Mouse (Mus musculus) forebrain, embryonic 16.5 days (tissue): Measurements from ENCODE around the gene Atxn1. TPM values are rescaled to one million over a fixed set of nuclear protein-coding genes. Genes with fewer than 3 reads are reported as not detected.

ENCODE experiments used
- ATAC-seq: fragments of 200-750 bp; cut with Nextera tagmentation; 2 replicates; pipeline ENCODE4 v1.8.0; 2017; ENCODE audit warnings: mild to moderate bottlenecking, moderate library complexity
- H3K27ac ChIP-seq: fragments of 300-500 bp; sonication (generic); 2 replicates; pipeline ENCODE4 v1.5.1; 2014; ENCODE audit warnings: low read length, control low read depth
- H3K27me3 ChIP-seq: fragments of 300-500 bp; sonication (generic); replicated peaks from 2 replicates; pipeline ENCODE4 v1.6.1; 2014; ENCODE audit warnings: low read length; ENCODE audit not compliant: control insufficient read depth, insufficient read depth
- H3K36me3 ChIP-seq: fragments of 300-500 bp; sonication (generic); 2 replicates; pipeline ENCODE4 v1.6.1; 2014; ENCODE audit not compliant: control insufficient read depth, insufficient read depth
- H3K4me1 ChIP-seq: fragments of 300-500 bp; sonication (generic); replicated peaks from 2 replicates; pipeline ENCODE4 v1.6.1; 2014; ENCODE audit warnings: low read length; ENCODE audit not compliant: control insufficient read depth, insufficient read depth
- H3K4me2 ChIP-seq: fragments of 300-500 bp; sonication (generic); 2 replicates; pipeline ENCODE4 v1.6.1; 2014; ENCODE audit warnings: mild to moderate bottlenecking, low read length, control low read depth
- H3K4me3 ChIP-seq: fragments of 300-500 bp; sonication (generic); replicated peaks from 2 replicates; pipeline ENCODE4 v1.5.1; 2014; ENCODE audit warnings: mild to moderate bottlenecking, low read length, control low read depth
- H3K9ac ChIP-seq: fragments of 300-500 bp; sonication (generic); replicated peaks from 2 replicates; pipeline ENCODE4 v1.6.1; 2014; ENCODE audit warnings: low read depth, low read length, control low read depth
- H3K9me3 ChIP-seq: fragments of 300-500 bp; sonication (generic); 2 replicates; pipeline ENCODE4 v1.6.1; 2016; ENCODE audit warnings: low read length; ENCODE audit not compliant: control insufficient read depth
- WGBS: fragments of 180-500 bp; shearing (Covaris S2); extraction: QIAGEN DNeasy Blood & Tissue Kit; methylation state at CpG from one replicate; pipeline ENCODE4 v1.1.7; 2014; 5-methylcytosine and 5-hydroxymethylcytosine counted together
- polyA plus RNA-seq: library from polyadenylated mRNA; unstranded; fragments of >200 nt; fragmentation: Nextera tagmentation; extraction: Ambion mirVana; gene quantifications from 2 replicates; pipeline ENCODE4 v1.2.1, GENCODE M21; 2015

Atxn1 gene
- polyA plus RNA-seq, 1 experiment from 2014 or later: 15.3 TPM

GRCm38 (mm10) chr13:45880543-45880845 lies 84.3 kb downstream of the Atxn1 start:
- no peak overlapping the region for H3K4me2 ChIP-seq

GRCm38 (mm10) chr13:45879746-45880542 lies 84.9 kb downstream of the Atxn1 start:
- H3K4me2 ChIP-seq: no peak overlapping the region
- H3K36me3 ChIP-seq: no peaks in the 10 kb centered on the region
- H3K4me1 ChIP-seq: peaks cover 13% of the 10 kb centered on the region
- no peaks in the 10 kb centered on the region for H3K9me3 ChIP-seq
- no peaks in the 10 kb centered on the region for H3K27me3 ChIP-seq
- no peak overlapping the region for H3K27ac ChIP-seq
- 62% methylated on average over 14 of the region's 14 CpGs for WGBS
- no peak overlapping the region for H3K4me3 ChIP-seq
- no peak overlapping the region for H3K9ac ChIP-seq
- no peak for ATAC-seq

More at GRCm38 (mm10) chr13:45880543-45880845, 84.3 kb downstream of the Atxn1 start:
- Histone ChIP-seq H3K4me3 (no peak overlapping the region), H3K27me3 (no peaks in the 10 kb centered on the region), H3K36me3 (no peaks in the 10 kb centered on the region), H3K9me3 (no peaks in the 10 kb centered on the region), H3K27ac (no peak overlapping the region), H3K4me1 (peaks cover 13% of the 10 kb centered on the region), H3K9ac (no peak overlapping the region)
- no peak for ATAC-seq
- WGBS: 85% methylated on average over 5 of the region's 5 CpGs

GRCm38 (mm10) chr13:45876939-45877338 lies 87.9 kb downstream of the Atxn1 start:
- 81% methylated on average over 5 of the region's 5 CpGs for WGBS
- no peaks in the 10 kb centered on the region for H3K27me3 ChIP-seq
- H3K4me2 ChIP-seq: no peak overlapping the region

GRCm38 (mm10) chr13:45876368-45876760 lies 88.4 kb downstream of the Atxn1 start:
- Histone ChIP-seq H3K9ac (no peak overlapping the region), H3K4me1 (peaks cover 13% of the 10 kb centered on the region)
- 92% methylated on average over 2 of the region's 2 CpGs for WGBS

More at GRCm38 (mm10) chr13:45876939-45877338, 87.9 kb downstream of the Atxn1 start:
- no peaks in the 10 kb centered on the region for H3K36me3 ChIP-seq
- no peak overlapping the region for H3K27ac ChIP-seq
- H3K9me3 ChIP-seq: no peaks in the 10 kb centered on the region
- H3K9ac ChIP-seq: no peak overlapping the region
- no peak for ATAC-seq
- H3K4me1 ChIP-seq: peaks cover 13% of the 10 kb centered on the region
- no peak overlapping the region for H3K4me3 ChIP-seq

GRCm38 (mm10) chr13:45875686-45876367 lies 89.0 kb downstream of the Atxn1 start:
- no peak overlapping the region for H3K4me3 ChIP-seq
- no peaks in the 10 kb centered on the region for H3K27me3 ChIP-seq
- WGBS: 47% methylated on average over 6 of the region's 6 CpGs
- no peak for ATAC-seq
- peaks cover 13% of the 10 kb centered on the region for H3K4me1 ChIP-seq
- H3K4me2 ChIP-seq: no peak overlapping the region
- H3K9ac ChIP-seq: no peak overlapping the region
- H3K27ac ChIP-seq: no peak overlapping the region
- no peaks in the 10 kb centered on the region for H3K36me3 ChIP-seq
- H3K9me3 ChIP-seq: no peaks in the 10 kb centered on the region

More at GRCm38 (mm10) chr13:45876368-45876760, 88.4 kb downstream of the Atxn1 start:
- Histone ChIP-seq H3K4me3 (no peak overlapping the region), H3K27me3 (no peaks in the 10 kb centered on the region), H3K9me3 (no peaks in the 10 kb centered on the region), H3K36me3 (no peaks in the 10 kb centered on the region), H3K4me2 (no peak overlapping the region), H3K27ac (no peak overlapping the region)
- no peak for ATAC-seq

GRCm38 (mm10) chr13:45874196-45874595 lies 90.6 kb downstream of the Atxn1 start:
- WGBS: 89% methylated on average over 4 of the region's 4 CpGs
- H3K9ac ChIP-seq: no peak overlapping the region
- H3K9me3 ChIP-seq: no peaks in the 10 kb centered on the region
- H3K27ac ChIP-seq: no peak overlapping the region
- H3K36me3 ChIP-seq: no peaks in the 10 kb centered on the region
- H3K4me3 ChIP-seq: no peak overlapping the region
- ATAC-seq: no peak
- H3K27me3 ChIP-seq: no peaks in the 10 kb centered on the region
- no peak overlapping the region for H3K4me2 ChIP-seq
- 0 out of 2 replicates have a peak, but pooled peaks cover 5% of the 10 kb centered on the region for H3K4me1 ChIP-seq

GRCm38 (mm10) chr13:45872966-45873365 lies 91.8 kb downstream of the Atxn1 start:
- Histone ChIP-seq H3K9me3 (no peaks in the 10 kb centered on the region), H3K36me3 (no peaks in the 10 kb centered on the region), H3K27ac (no peak overlapping the region), H3K4me3 (no peak overlapping the region), H3K4me1 (peaks cover 6% of the 10 kb centered on the region; the same call in 1 of the 2 replicates), H3K9ac (no peak overlapping the region), H3K4me2 (no peak overlapping the region), H3K27me3 (no peaks in the 10 kb centered on the region)
- ATAC-seq: no peak
- 87% methylated on average over 7 of the region's 7 CpGs for WGBS

GRCm38 (mm10) chr13:45872041-45872746 lies 92.6 kb downstream of the Atxn1 start:
- no peak overlapping the region for H3K4me2 ChIP-seq
- no peak overlapping the region for H3K4me3 ChIP-seq
- H3K36me3 ChIP-seq: no peaks in the 10 kb centered on the region
- no peak for ATAC-seq
- no peaks in the 10 kb centered on the region for H3K27me3 ChIP-seq
- WGBS: 87% methylated on average over 14 of the region's 14 CpGs
- no peak overlapping the region for H3K27ac ChIP-seq
- H3K9ac ChIP-seq: no peak overlapping the region
- H3K4me1 ChIP-seq: peaks cover 14% of the 10 kb centered on the region
- no peaks in the 10 kb centered on the region for H3K9me3 ChIP-seq

- H3K36me3 ChIP-seq: no peaks in the 10 kb centered on the region
- WGBS: 88% methylated on average over 7 of the region's 7 CpGs
- H3K4me1 ChIP-seq: peaks cover 14% of the 10 kb centered on the region
- H3K4me3 ChIP-seq: no peak overlapping the region
- H3K9me3 ChIP-seq: no peaks in the 10 kb centered on the region
- H3K27me3 ChIP-seq: no peaks in the 10 kb centered on the region
- ATAC-seq: no peak
- no peak overlapping the region for H3K4me2 ChIP-seq
- no peak overlapping the region for H3K27ac ChIP-seq
- H3K9ac ChIP-seq: no peak overlapping the region
Measured at GRCm38 (mm10) chr13:45871554-45871953, 93.3 kb downstream of the Atxn1 start.
